Mouse (Mus musculus): ENCODE measurements around the gene Lrrc8c. TPM values are rescaled to one million over a fixed set of nuclear protein-coding genes. Genes with fewer than 3 reads are reported as not detected.
"Not testable (repeated sequence)": the region's sequence is repeated elsewhere in the genome, so short reads cannot be mapped to it uniquely, and the experiment has no call there.

Gene Lrrc8c
- polyA plus RNA-seq, 1 experiment from 2014 or later: 13.4 TPM

DNA sequence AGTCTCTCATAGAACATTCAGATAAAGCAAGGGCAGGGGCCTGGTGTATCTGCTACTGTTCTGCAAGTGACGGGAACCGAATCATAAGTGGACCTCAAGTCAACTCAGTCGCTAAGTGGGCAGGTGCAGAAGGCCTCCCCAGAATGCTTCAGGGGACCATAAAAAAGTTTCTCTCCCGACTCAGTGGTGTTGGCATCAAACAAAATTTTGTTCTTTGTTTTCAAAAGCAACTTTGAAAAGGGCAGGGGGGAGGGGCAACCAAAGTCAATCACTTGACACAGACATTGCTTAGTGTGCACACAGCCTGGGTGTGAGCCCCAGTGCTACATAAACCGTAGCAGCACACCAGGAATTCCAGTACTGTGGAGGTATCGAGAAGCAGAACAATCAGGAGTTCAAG lies 116.4 kb downstream of the Lrrc8c start:
- Histone ChIP-seq H3K4me2 (replicated peaks) (no peak overlapping the region), H3K4me3 (no peak overlapping the region), H3K4me1 (no peaks in the 10 kb centered on the region), H3K9ac (no peak overlapping the region), H3K27ac (no peak overlapping the region), H3K9me3 (replicated peaks) (no peaks in the 10 kb centered on the region), H3K27me3 (no peaks in the 10 kb centered on the region), H3K36me3 (no peaks in the 10 kb centered on the region)
- WGBS: 76% methylated on average over 6 of the region's 6 CpGs
- no peak for ATAC-seq (ENCODE audit: low FRiP score)

DNA sequence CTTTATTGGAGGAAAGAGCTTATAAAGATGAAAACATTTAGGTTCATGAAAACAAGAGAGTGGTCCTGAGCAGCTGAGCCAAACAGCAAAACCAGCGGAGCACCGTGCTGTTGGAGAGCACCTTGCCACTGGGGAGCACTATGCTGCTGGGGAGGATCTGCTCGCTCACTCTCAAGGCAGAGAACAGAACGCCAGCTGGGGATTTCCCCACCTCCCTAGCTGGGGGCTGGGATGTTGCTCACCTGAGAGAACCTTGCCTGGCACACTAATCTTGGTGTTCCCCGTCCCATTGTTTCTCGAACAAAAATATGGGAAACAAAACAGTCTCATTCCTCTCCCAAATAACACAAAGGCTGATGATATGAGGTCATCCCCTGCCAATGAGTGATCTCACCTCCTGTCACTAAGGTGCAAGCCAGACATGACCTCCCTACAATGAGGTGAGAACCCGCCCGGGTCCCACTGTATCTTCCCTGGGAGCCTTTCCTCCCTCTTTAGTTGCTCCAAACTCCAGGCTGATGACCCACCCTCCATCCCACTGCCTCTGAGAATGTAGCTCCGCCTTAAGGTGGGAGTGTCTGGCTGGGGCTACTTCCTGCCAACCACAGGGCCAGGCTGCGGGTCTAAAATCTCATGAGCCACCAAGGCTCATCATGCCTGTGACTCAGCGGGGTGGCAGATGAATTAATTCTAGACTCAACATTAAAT lies 117.5 kb downstream of the Lrrc8c start:
- Histone ChIP-seq H3K4me1 (no peaks in the 10 kb centered on the region), H3K27me3 (no peaks in the 10 kb centered on the region), H3K27ac (no peak overlapping the region), H3K9ac (no peak overlapping the region), H3K4me2 (replicated peaks) (no peak overlapping the region), H3K4me3 (no peak overlapping the region), H3K9me3 (replicated peaks) (no peaks in the 10 kb centered on the region), H3K36me3 (no peaks in the 10 kb centered on the region)
- ATAC-seq (ENCODE audit: low FRiP score): no peak
- 86% methylated on average over 11 of the region's 11 CpGs for WGBS

DNA sequence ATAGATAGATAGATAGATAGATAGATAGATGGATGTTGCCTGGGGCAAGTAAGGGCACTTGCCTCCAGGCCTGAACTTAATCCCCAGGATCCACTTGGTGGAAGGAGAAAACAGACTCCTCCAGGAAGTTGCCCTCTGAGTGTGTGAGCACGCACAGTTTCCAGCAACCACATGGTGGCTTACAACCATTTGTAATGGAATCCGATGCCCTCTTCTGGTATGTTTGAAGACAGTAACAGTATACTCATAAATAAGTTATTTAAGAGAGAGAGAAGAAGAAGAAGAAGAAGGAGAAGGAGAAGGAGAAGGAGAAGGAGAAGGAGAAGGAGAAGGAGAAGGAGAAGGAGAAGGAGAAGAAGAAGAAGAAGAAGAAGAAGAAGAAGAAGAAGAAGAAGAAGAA lies 119.1 kb downstream of the Lrrc8c start:
- not testable (repeated sequence) for H3K4me2 ChIP-seq (replicated peaks); H3K27me3 ChIP-seq; H3K9me3 ChIP-seq (replicated peaks); H3K9ac ChIP-seq; H3K36me3 ChIP-seq; ATAC-seq (ENCODE audit: low FRiP score); H3K27ac ChIP-seq; H3K4me3 ChIP-seq; H3K4me1 ChIP-seq
- WGBS: 91% methylated on average over 2 of the region's 2 CpGs

DNA sequence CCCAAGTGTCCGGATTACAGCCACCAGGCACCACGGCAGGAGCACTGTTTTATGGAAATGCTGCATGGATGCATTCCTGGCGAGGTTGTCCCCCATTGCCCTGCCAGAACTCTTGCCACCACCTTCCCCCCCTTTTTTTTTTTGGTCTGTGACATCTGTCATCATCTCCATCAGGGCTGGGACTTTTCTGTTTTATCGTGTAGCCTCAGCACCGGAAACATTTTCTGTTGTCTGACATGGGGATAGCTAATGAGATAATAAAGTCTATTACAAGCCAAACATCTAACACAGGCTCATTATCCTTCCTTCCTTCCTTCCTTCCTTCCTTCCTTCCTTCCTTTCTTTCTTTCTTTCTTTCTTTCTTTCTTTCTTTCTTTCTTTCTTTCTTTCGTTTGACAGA lies 119.7 kb downstream of the Lrrc8c start:
- 90% methylated on average over 6 of the region's 6 CpGs for WGBS

DNA sequence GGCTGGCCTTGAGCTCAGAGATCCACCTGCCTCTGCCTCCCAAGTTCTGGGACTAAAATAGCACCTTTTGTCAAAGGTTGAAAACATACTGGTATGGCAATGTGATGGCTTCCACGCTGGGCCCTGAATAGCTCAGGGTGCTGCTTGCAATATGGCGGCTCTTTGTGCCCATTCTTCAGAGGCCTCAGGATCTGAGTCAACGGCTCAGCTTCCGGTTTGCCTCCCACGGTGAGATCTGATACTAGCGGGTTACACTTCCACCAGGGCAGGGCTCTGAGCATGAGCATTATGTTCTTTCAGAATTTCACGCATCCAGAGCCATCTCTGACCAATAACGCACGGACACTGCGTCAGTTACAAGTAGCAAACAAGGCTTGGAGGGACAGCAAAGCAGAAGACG lies 120.2 kb downstream of the Lrrc8c start:
- Histone ChIP-seq H3K27ac (no peak overlapping the region), H3K4me3 (no peak overlapping the region), H3K36me3 (no peaks in the 10 kb centered on the region), H3K27me3 (no peaks in the 10 kb centered on the region), H3K9me3 (replicated peaks) (no peaks in the 10 kb centered on the region), H3K4me2 (replicated peaks) (no peak overlapping the region), H3K4me1 (no peaks in the 10 kb centered on the region), H3K9ac (no peak overlapping the region)
- no peak for ATAC-seq (ENCODE audit: low FRiP score)
- 93% methylated on average over 11 of the region's 11 CpGs for WGBS

More for the DNA sequence above, 119.7 kb downstream of the Lrrc8c start:
- H3K4me3 ChIP-seq: no peak overlapping the region
- no peak overlapping the region for H3K27ac ChIP-seq
- no peaks in the 10 kb centered on the region for H3K4me1 ChIP-seq
- no peaks in the 10 kb centered on the region for H3K27me3 ChIP-seq
- H3K9me3 ChIP-seq (replicated peaks): no peaks in the 10 kb centered on the region
- no peak overlapping the region for H3K9ac ChIP-seq
- no peak overlapping the region for H3K4me2 ChIP-seq (replicated peaks)
- H3K36me3 ChIP-seq: no peaks in the 10 kb centered on the region
- no peak for ATAC-seq (ENCODE audit: low FRiP score)

DNA sequence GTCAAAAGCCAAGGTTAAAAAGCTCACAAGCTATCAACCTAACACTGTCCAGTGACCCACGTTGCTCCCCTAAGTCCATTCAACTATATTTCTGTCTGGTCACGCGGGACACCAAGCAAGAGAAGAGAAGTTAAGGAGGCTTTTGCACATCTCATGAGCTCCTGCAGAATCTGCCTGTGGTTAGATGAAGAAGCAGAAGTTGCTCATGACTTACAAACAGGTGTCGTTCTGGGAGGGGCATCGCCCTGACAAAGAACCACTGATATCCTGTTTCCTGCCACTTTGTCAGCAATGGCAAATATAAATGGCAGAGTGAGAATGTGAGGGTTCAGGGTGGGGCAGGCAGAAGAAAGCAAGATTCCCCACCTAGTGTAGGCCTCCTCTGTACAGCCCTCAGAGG lies 123.3 kb downstream of the Lrrc8c start:
- H3K4me3 ChIP-seq: no peak overlapping the region
- H3K4me1 ChIP-seq: no peaks in the 10 kb centered on the region
- H3K36me3 ChIP-seq: no peaks in the 10 kb centered on the region
- no peak overlapping the region for H3K4me2 ChIP-seq (replicated peaks)
- no peaks in the 10 kb centered on the region for H3K27me3 ChIP-seq
- no peak overlapping the region for H3K27ac ChIP-seq
- no peak for ATAC-seq (ENCODE audit: low FRiP score)
- 88% methylated on average over 5 of the region's 5 CpGs for WGBS
- H3K9me3 ChIP-seq (replicated peaks): no peaks in the 10 kb centered on the region
- no peak overlapping the region for H3K9ac ChIP-seq

DNA sequence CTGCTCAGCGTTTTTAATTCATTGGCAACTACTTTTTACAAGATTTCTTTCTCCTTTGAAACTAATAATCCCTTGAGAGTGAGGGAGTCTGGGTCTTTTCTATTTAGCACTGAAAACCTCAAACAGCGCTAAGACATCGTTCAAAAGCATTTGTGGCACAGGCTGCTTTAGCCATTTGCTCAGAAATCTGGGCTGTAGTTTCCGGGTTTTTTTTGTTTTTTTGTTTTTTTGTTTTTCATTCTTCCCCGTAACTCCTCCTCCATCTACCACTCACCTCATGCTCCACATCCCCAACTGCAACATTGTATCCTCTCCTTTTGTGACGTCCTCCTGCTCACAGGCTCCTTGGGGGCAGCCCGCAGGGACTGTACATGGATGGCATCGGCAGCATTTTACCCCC lies 124.1 kb downstream of the Lrrc8c start:
- Histone ChIP-seq H3K36me3 (no peaks in the 10 kb centered on the region), H3K4me1 (no peaks in the 10 kb centered on the region), H3K4me2 (replicated peaks) (no peak overlapping the region), H3K9me3 (replicated peaks) (no peaks in the 10 kb centered on the region), H3K27ac (no peak overlapping the region), H3K4me3 (no peak overlapping the region), H3K9ac (no peak overlapping the region), H3K27me3 (no peaks in the 10 kb centered on the region)
- no peak for ATAC-seq (ENCODE audit: low FRiP score)
- WGBS: 77% methylated on average over 8 of the region's 8 CpGs

DNA sequence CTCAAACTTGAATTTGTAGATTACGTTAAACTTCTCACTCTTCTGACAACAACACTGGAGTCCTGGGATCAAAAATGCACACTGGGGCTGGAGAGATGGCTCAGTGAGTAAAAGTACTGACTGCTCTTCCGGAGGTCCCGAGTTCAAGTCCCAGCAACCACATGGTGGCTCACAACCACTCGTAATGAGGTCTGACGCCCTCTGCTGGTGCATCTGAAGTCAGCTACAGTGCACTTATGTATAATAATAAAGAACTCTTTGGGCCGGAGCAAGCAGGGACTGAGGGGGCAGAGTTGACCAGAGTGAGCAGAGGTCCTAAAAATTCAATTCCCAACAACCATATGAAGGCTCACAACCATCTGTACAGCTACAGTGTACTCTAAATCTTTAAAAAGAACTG lies 125.0 kb downstream of the Lrrc8c start:
- Histone ChIP-seq H3K9me3 (replicated peaks) (no peaks in the 10 kb centered on the region), H3K27ac (no peak overlapping the region), H3K4me3 (no peak overlapping the region), H3K27me3 (no peaks in the 10 kb centered on the region), H3K36me3 (no peaks in the 10 kb centered on the region), H3K4me1 (0 out of 2 replicates have a peak, but pooled peaks cover 4% of the 10 kb centered on the region), H3K9ac (no peak overlapping the region), H3K4me2 (replicated peaks) (no peak overlapping the region)
- ATAC-seq (ENCODE audit: low FRiP score): no peak
- 87% methylated on average over 6 of the region's 6 CpGs for WGBS

DNA sequence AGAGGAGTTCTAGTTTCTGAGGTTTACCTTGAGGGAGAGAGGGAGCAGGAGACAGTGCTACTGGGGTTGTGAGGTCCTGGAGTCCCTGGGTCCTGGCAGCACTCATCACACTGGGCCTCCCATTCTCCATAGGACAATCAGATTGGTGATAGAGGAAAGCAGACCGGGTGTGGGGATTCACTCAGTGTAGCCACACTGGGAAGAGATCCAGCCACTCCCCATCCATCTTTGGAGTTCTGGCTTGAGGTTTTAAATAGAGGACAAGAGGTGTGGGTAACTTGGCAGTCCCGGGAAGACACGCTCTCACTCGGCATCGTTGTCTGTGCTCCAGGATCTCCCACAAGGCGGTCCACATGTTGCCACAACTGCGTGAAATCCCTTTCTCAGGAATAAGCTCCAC lies 127.9 kb downstream of the Lrrc8c start:
- H3K9ac ChIP-seq: no peak overlapping the region
- no peak overlapping the region for H3K4me2 ChIP-seq (replicated peaks)
- H3K36me3 ChIP-seq: no peaks in the 10 kb centered on the region
- no peak overlapping the region for H3K27ac ChIP-seq
- WGBS: 92% methylated on average over 7 of the region's 7 CpGs
- H3K4me1 ChIP-seq: 0 out of 2 replicates have a peak, but pooled peaks cover 4% of the 10 kb centered on the region
- H3K4me3 ChIP-seq: no peak overlapping the region
- no peak for ATAC-seq (ENCODE audit: low FRiP score)
- H3K9me3 ChIP-seq (replicated peaks): no peaks in the 10 kb centered on the region
- H3K27me3 ChIP-seq: no peaks in the 10 kb centered on the region

DNA sequence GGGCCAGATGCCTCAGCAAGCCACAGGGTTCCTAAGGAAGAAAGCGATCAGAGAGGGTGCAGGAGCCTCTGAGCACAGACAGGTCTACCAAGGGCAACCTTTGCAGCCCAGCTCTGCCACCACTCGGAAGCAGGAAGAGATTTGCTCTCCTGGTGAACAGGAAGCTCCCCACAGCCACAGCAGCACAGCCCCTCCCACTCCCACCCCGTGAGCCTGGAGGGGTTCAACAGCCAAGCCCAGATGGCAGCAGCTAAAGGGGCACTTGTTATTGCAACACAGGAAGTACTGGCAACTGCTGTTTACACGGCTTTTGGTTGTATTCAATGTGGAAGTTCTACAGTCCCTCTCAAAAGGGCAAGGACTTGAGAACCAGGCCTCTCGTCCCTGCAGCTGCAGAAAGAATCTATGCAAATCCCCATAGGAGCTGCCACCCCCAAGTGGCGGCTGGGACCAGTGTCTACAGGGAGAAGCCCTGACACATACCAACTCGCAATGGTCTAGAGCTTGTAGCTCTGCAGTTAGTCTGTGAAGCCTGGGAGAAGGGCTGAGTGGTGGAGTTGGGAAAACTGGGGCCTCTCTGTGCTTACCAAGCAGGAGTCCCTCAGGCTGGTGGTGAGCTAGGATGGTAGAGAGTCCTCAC lies 129.6 kb downstream of the Lrrc8c start:
- no peak for ATAC-seq (ENCODE audit: low FRiP score)
- no peak overlapping the region for H3K4me2 ChIP-seq (replicated peaks)

DNA sequence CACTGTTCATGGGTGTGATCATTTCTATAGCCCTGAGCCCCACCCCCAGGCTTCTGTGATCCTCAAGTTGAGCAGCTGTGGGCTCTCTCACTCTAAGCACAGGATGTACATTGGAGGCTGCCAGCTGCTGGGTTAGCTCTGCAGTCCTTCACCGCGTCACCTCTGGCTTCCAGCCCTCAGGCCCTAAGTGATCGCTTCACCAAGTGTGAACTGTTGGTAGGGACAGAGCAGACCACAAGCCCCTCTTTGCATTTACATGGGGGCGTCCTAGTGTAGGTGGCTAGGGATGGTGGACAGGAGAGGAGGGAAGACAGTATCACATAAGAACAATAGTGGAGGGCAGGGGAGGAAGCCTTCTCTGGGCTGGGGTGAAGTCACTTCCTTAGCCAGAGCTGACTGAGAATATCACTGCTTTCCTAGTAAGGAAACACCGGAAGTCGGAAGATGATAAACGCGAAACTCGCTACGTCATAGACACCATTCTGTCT lies 130.4 kb downstream of the Lrrc8c start:
- Histone ChIP-seq H3K36me3 (no peaks in the 10 kb centered on the region), H3K27me3 (no peaks in the 10 kb centered on the region), H3K9ac (no peak overlapping the region), H3K9me3 (replicated peaks) (no peaks in the 10 kb centered on the region), H3K27ac (no peak overlapping the region), H3K4me3 (no peak overlapping the region), H3K4me2 (replicated peaks) (no peak overlapping the region), H3K4me1 (peaks cover 6% of the 10 kb centered on the region; the same call in 1 of the 2 replicates)
- ATAC-seq (ENCODE audit: low FRiP score): no peak
- WGBS: 85% methylated on average over 10 of the region's 10 CpGs

More for the DNA sequence above, 129.6 kb downstream of the Lrrc8c start:
- Histone ChIP-seq H3K27ac (no peak overlapping the region), H3K9ac (no peak overlapping the region), H3K27me3 (no peaks in the 10 kb centered on the region), H3K9me3 (replicated peaks) (no peaks in the 10 kb centered on the region), H3K4me1 (0 out of 2 replicates have a peak, but pooled peaks cover 4% of the 10 kb centered on the region), H3K4me3 (no peak overlapping the region), H3K36me3 (no peaks in the 10 kb centered on the region)
- WGBS: 52% methylated on average over 7 of the region's 7 CpGs

DNA sequence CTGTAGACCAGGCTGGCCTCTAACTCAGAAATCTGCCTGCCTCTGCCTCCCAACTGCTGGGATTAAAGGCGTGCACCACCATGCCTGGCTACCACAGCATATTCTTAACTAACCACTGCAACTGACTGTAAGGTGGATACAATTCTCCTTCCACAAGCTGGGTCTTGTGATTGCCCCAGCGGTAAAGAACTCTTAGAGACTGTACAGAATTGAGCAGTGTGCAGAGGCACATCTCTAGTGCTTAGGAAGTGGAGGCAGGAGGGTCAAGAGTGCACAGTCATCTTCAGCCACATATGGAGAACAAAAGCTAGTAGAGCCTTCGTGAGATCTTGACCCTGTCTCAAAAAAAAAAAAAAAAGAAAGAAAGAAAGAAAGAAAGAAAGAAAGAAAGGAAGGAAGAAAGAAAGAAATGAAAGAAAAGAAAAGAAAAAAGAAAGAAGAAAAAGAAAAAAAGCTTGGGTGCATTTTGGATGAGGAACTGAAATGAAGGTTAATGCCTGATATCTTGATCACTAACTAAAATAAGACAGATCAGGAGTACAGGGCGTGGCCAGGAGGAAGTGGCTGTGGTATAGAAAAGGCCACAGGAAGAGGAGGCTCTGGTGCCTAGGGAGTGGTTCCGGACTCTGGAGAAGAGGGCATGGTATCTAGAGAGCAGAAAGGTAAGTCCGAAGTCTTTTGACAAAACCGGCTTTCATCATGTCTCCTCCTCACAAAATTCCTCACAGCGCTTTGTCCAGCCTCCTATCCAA lies 131.7 kb downstream of the Lrrc8c start:
- Histone ChIP-seq H3K27ac (no peak overlapping the region), H3K4me2 (replicated peaks) (no peak overlapping the region), H3K4me3 (no peak overlapping the region), H3K36me3 (no peaks in the 10 kb centered on the region), H3K9me3 (replicated peaks) (no peaks in the 10 kb centered on the region), H3K9ac (no peak overlapping the region), H3K4me1 (peaks cover 7% of the 10 kb centered on the region; the same call in 1 of the 2 replicates), H3K27me3 (no peaks in the 10 kb centered on the region)
- no peak for ATAC-seq (ENCODE audit: low FRiP score)
- 89% methylated on average over 8 of the region's 8 CpGs for WGBS

All from hindbrain, embryonic 12.5 days (tissue).